Mouse (Mus musculus): ENCODE data around the gene Prss45.

The Prss45 gene

DNA sequence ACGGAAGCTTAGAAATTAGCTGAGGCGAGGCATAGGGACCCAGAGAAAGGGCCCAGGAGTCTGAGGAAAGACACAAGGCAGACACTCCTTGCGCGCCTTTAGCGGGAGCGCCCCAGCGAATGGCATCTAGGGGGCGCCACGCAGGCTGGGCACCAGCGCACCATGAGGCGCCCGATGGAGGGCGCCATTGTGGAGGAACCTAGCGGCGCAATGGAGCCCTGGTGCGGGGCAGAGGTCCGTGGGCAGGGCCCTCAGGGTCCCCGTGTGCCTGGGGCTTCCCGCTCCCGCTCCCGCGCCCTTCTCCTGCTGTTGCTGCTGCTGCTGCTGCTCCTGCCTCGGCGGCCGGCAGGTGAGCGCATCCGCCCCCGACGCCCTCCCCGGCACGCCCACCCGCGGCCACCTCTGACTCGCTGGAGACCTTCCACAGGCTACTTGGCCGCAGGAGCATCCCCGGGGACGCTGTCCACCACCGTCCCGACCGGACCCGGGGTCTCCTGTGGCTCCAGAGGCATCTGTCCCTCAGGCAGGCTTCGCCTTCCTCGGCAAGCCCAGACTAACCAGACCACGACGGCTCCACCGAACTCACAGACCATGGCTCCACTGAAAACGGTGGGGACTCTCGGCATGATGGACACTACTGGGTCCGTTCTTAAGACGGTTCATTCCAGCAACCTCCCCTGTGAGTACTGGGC is 23.5 kb downstream of the Prss45 start, which contains the start of gene Prss50:
TSS of gene Prss50 (plus strand) at position 187 of the 692 bp plus-strand sequence.
- peak; percentile 48 for DNase-seq (ENCODE audit: low read depth, low spot score)

DNA sequence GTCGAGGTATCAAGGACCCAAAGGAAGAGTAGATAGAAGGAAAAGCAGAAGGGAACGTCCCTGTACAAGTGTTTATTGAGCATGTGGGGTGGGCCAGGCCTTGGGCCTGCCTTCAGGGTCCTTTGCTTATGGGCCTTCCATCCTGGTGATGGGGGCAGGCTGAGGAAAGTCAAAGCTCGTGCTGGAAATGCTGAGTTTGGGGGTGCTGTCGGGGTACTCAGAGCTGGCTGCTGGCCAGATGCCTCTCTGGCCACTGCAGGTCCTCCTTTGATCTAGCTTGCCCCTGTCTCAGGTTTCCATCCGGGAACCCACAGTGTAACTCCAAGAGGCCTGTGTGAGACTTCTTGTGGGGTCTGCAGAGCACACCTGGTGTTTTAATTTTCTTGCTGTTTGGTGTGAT is 24.1 kb downstream of the Prss45 start:
- DNase-seq (ENCODE audit: low read depth, low spot score) = no peak

DNA sequence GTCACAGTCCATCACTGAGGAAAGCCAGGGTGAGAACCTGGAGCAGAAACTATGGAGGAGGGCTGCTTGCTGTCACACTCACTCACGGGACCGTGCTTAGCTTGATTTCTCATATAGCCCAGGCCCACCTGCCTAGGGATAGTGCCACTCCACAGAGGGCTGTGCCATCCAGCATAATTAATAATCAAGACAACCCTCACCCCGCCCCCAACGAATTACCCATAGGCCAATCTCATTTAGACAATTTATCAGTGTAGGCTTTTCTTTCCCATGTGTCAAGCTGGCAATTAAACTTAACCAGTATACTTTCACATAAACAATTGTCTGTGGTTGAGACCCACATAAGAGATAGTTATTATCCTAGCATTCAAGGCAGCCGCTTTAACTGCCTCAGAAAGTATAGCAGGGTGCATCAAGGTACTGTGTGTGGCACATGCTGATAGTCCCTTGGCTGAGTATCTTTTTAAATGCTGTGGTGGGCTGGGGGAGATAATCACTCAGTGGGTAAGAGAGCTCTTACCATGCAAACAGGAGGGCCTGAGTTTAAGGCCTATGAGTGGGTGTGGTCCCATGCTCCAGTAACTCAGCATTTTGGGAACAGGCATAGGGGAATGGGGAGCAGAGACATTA is 24.7 kb downstream of the Prss45 start:
- DNase-seq (ENCODE audit: low read depth, low spot score) = no peak

- peak; percentile 79 for DNase-seq (ENCODE audit: low read depth, low spot score)
Measured at GRCm38 (mm10) chr9:110871030-110871429, 36.6 kb downstream of the Prss45 start.

- DNase-seq (ENCODE audit: low read depth, low spot score) = peak; percentile 35
Measured at GRCm38 (mm10) chr9:110873681-110874659, 39.6 kb downstream of the Prss45 start.

DNA sequence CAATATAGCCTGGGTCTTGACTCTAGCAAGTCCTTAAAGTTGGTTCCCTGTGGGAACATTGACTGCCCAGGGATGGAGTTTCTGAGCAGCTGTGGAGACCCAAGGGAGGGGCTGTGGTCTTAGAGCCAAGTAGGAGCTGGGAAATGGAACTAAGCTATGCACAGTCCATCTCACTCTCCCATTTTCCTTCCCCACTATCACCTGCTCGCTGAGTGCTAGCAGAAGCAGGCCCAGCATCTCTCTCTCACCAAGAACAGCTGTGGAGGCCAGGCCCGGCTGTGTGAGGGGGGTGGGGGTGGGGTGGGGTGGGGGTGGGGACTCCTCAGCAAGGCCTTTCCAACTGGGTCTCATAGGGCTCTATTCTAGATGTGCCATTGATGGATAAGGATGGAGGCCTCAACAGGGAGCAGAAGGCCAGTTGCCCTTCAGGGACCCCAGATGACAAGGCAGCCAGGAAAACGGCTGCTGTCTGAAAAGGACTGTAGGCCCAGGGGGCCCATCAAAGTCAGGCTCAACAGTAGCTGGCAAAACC is 40.3 kb downstream of the Prss45 start:
- no peak for DNase-seq (ENCODE audit: low read depth, low spot score)

GRCm38 (mm10) chr9:110875288-110875695 is 40.9 kb downstream of the Prss45 start:
- DNase-seq (ENCODE audit: low read depth, low spot score) = no peak

DNA sequence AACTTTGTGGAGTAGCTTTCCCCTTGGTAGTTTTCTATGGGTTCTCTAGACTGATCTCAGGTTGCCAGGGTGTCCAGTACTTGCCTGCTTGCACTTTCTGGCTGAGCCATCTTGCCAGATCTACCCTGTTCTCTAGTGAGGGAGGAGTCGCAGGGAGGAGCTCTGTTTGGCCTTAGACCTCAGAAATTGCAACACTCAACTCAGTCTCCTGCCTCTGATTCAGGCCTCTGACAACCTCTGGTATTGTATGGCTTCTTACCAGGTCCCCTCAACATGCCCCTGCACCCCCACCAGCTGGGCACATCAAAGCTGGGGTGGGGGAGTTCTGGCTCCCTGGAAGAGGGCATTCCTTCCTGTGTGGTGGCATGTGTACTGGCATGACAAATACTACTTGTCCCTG is 43.0 kb downstream of the Prss45 start:
- no peak for DNase-seq (ENCODE audit: low read depth, low spot score)

DNA sequence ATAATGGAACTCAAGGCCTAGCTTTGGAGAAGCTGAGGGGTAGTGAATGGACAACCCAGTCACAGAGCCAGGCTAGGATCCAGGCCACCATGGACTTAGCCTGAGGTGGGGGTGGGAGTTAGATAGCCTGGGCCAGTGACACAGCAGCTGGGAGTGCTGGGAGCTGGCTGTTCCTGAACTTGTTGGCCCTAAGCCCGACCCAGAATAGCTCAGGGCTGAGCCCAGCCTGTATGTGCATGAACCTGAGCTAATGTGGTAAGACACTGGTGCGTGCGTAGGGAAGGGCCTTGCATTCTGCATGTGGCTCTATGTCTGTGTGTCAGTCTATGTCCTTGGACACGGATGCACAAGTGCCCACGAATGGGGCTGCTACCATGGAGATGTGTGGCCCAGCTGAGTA is 43.5 kb downstream of the Prss45 start:
- DNase-seq (ENCODE audit: low read depth, low spot score) = no peak

DNA sequence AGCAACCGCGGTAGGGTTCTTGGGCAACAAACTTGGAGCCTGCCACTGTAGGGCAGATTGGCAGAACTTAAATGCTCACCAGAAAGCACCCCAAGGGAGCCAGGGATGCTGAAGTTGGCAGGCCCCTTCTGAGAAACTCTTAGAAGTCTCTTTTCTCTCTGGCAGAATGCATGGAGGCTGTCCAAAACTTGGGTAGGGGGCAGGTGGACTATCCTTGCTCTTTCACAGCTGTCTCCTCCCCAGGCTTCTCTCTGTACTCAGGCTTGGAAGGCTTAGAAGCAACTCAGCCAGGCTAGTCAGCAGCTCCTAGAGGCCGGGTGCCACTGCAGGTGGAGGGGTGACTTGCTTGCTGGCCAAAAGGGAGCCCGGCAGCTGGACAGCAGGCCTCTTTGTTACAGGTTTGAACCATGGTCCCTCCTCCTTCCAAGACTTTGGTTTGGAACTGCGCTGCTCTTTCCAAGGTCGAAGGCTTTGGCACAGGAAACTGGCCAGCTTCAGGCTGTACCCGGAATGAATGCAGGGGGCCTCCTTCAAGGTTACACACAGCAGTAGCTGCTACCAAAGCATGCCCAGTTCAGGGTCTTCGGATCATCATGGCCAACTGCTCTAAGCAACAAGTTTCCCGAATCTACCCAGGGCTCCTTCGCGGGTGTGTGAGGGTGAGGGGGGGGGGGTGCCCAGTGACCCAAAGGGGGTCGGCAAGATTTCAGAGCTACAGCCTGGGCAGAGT is 45.0 kb downstream of the Prss45 start, which contains the start of gene Als2cl:
TSS of gene Als2cl (plus strand) at position 680 of the 730 bp plus-strand sequence.
- DNase-seq (ENCODE audit: low read depth, low spot score) = no peak

DNA sequence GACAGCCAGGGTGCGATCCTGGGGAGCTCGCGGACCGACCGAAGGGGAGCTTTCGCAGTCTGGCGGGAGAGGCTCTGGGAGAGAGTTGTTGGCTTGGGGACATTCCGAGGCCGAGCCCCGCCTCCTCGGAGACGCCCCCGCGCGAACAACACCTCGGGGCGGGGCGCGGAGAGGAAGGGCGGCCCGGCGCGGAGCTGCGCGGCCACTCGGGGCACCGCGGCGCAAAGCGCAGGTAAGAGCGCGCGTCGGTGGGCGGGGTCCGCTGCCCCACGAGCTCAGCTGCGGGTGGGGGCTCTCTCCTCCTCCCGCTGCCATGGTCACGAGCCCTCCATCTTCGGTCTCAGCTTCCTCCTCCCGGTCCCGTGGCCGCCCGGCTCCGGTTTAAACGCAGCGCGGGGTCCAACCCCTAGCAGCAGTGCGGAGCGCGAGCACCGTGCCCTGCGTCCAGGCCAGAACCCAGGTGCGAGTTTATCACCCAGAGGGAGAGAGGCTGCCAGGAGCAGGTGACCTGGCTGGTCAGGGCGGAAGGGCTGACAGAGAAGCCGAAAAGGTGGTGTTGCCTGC is 45.7 kb downstream of the Prss45 start, which contains the start of gene Tmie:
TSS of gene Tmie (minus strand) at position 116 of the 564 bp plus-strand sequence.
- DNase-seq (ENCODE audit: low read depth, low spot score) = peak; percentile 90

- no peak for DNase-seq (ENCODE audit: low read depth, low spot score)
Measured at GRCm38 (mm10) chr9:110880772-110881171, 46.4 kb downstream of the Prss45 start.

DNA sequence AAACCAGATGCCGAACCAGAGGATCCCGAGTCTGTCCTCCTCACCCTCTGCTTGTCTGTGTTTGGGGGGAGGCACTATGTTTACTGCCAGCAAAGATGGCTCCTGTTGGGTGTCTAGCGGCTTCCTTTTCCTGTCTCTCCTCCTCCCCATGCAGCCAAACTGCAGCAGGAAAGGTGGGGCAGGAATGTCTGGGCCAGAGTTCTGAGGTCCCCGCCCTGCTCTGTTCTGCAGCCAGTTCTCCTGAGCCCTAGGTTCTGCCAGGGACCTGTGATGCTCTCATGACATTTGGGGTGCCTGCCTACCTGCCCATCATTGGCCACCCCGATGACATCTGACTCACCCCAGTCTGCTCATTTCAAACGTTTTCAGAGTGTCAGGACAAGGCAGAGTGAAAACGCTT is 47.6 kb downstream of the Prss45 start:
- DNase-seq (ENCODE audit: low read depth, low spot score) = peak; percentile 22

- DNase-seq (ENCODE audit: low read depth, low spot score) = peak; percentile 41
Measured at GRCm38 (mm10) chr9:110887388-110888303, 53.3 kb downstream of the Prss45 start.

DNA sequence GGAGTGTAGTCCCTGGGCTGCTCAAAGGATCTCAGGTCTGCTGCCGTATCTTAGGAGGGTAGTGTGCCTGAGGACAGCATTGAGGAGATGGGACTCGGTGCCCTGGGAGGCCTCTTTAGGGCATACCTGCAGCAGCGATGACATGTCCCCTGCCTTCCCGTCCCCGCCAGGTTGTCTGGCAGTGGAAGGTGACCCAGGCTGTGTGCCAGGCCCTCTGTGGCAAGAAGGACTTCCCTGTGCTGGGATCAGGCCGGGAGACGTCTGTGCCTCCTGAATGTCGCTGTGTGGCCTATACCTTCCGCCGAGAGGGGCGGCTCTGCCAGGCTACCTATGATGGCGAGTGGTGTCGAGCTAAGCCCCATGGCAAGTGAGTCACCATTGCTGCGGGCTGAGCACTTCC is 54.5 kb downstream of the Prss45 start:
- DNase-seq (ENCODE audit: low read depth, low spot score) = no peak

DNA sequence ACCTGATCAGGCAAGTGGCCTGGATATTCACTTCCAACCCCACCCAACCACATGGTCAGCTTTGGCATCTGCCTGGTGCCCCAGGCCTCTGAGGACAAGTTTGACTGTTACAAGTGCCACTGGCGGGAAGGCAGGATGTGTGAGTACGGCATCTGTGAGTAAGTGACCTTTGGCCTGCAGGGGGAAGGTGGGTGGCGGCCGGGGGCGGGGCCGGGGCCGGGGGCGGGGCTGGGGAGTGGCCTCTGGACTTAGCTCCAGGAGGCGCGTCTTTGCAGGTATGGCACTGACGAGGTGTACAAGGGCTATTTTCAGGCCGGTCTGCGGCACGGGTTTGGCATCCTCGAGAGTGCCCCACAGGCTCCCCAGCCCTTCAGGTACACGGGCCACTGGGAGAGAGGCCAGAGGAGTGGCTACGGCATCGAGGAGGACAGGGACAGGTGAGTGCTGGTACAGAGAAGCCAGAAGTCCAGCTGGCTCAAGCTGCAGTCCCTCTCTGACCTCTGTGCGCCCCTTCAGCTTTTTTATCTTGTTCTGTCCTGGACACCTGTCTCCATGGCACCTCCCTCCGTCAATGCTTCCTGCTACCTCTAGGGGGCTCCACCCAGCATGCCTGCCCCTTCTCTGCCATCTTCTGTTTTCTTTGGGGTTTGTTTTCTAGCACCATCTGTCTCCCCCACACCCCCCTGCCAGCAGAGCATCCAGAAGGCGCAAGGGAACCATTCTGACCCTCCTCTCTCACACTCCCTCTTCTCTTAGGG is 55.8 kb downstream of the Prss45 start:
- peak; percentile 39 for DNase-seq (ENCODE audit: low read depth, low spot score)
